8 mouse cellular contexts compared by ENCODE assay signal in genomic region chr4:100321758-100322157, GRCm38 (mm10).
A peak's percentile ranks its signal among the peaks of the same experiment; 100 is the strongest.
DNase-seq lines count a peak whose midpoint lies in the region; ATAC-seq and TF ChIP-seq lines count a peak whose summit lies in the region.

No protein-coding gene starts in this region.

- no peaks in the 10 kb centered on the region for H3K36me3 ChIP-seq in lung, embryonic 16.5 days (ENCODE audit: control insufficient read depth, insufficient read depth, low read length)

- H3K4me2 ChIP-seq in lung, embryonic 16.5 days (ENCODE audit: low read depth, low read length) = no peak overlapping the region

- 0 out of 2 replicates have a peak overlapping the region, but pooled peaks have one; percentile 1 for H3K27ac ChIP-seq in gastrocnemius, adult 2 months
- peak overlapping the region; percentile 82 for H3K27ac ChIP-seq in lung, embryonic 16.5 days (ENCODE audit: low read length)

- no peak for DNase-seq in gastrocnemius, adult 2 months
- DNase-seq in gastrocnemius, adult 18-20 months (ENCODE audit: low spot score) = no peak
- DNase-seq in adipocyte (ENCODE audit: low spot score) = peak; percentile 52
- DNase-seq in left cerebral cortex, adult 18-20 months (ENCODE audit: low spot score in 2 of 2) = no peak
- no peak for DNase-seq in retina, postnatal 1 day
- DNase-seq in gastrocnemius, postnatal 10 days = no peak

- no peak for TF ChIP-seq CTCF in gastrocnemius, adult 2 months (IDR thresholded peaks at IDR 0.05)

- no peaks in the 10 kb centered on the region; the same call in 1 of the 2 replicates for H3K9me3 ChIP-seq in lung, embryonic 16.5 days (ENCODE audit: control insufficient read depth, low read length)

- H3K27me3 ChIP-seq in lung, embryonic 16.5 days (ENCODE audit: control insufficient read depth, insufficient read depth, low read depth, low read length) = no peaks in the 10 kb centered on the region

- H3K4me1 ChIP-seq in lung, embryonic 16.5 days (replicated peaks; ENCODE audit: control insufficient read depth, insufficient read depth, low read length) = peaks cover 27% of the 10 kb centered on the region

- H3K9ac ChIP-seq in lung, embryonic 16.5 days (ENCODE audit: low read length) = peak overlapping the region; percentile 9; the same call in 1 of the 2 replicates

- intact Hi-C loops in gastrocnemius, adult 2 months (cut with DNase I) = no loop called here

- H3K4me3 ChIP-seq in gastrocnemius, adult 2 months = no peak overlapping the region
- H3K4me3 ChIP-seq in lung, embryonic 16.5 days (ENCODE audit: low read length) = no peak overlapping the region

- 2% methylated on average over 6 of the region's 6 CpGs for WGBS in lung, embryonic 16.5 days

- ATAC-seq in hematopoietic stem cell, adult 5-6 weeks (replicated peaks in 1 of 2; ENCODE audit: insufficient read depth in 1 of 2, low FRiP score in 2 of 2, low TSS enrichment in 1 of 2, low read depth in 1 of 2, poor library complexity in 2 of 2, severe bottlenecking in 2 of 2) = peak; percentile 39 to 42; a peak in 1 of 4 replicates
- peak; percentile 71 for ATAC-seq in lung, embryonic 16.5 days (ENCODE audit: low read depth)
